Comparison of ENCODE assay signal across 9 mouse cellular contexts in genomic region chr7:49321124-49321531, GRCm38 (mm10).
DNase-seq lines count a peak whose midpoint lies in the region; ATAC-seq lines count a peak whose summit lies in the region.
"Had no signal": no experiment of that assay in that cellular context is flagged by ENCODE, and none has a peak within 500 bp of the region (broad histone marks: within the 10 kb centered on the region; RNA-seq: fewer than 3 reads in every experiment).

No protein-coding gene starts in this region.

- no peak overlapping the region for H3K9ac ChIP-seq in forebrain, embryonic 14.5 days (ENCODE audit: low read length)
- H3K9ac ChIP-seq in forebrain, embryonic 13.5 days = no peak overlapping the region
- H3K9ac ChIP-seq in midbrain, embryonic 14.5 days (replicated peaks; ENCODE audit: low read length) = no peak overlapping the region
- no peak overlapping the region for H3K9ac ChIP-seq in midbrain, embryonic 16.5 days (ENCODE audit: low read depth, low read length)
- H3K9ac ChIP-seq in limb, embryonic 12.5 days (replicated peaks) = no peak overlapping the region

- peak; percentile 44 for DNase-seq in forebrain, embryonic 14.5 days (ENCODE audit: low spot score)
- peak; percentile 65 for DNase-seq in midbrain, embryonic 14.5 days
- peak; percentile 9 to 10 for DNase-seq in spleen, postnatal 14 days (ENCODE audit: low spot score in 2 of 2)
- DNase-seq in layer of hippocampus, adult 9-10 months (ENCODE audit: low spot score) = no peak
- DNase-seq in layer of hippocampus, adult 9-11 months = no peak

- H3K4me1 ChIP-seq in forebrain, embryonic 14.5 days (ENCODE audit: control insufficient read depth, insufficient read depth, low read length) = no peaks in the 10 kb centered on the region
- peaks cover 5% of the 10 kb centered on the region for H3K4me1 ChIP-seq in forebrain, embryonic 13.5 days
- 0 out of 2 replicates have a peak, but pooled peaks cover 12% of the 10 kb centered on the region for H3K4me1 ChIP-seq in midbrain, embryonic 14.5 days (ENCODE audit: control insufficient read depth, insufficient read depth, low read length)
- H3K4me1 ChIP-seq in midbrain, embryonic 16.5 days (ENCODE audit: control insufficient read depth, insufficient read depth, low read length) = 0 out of 2 replicates have a peak, but pooled peaks cover 3% of the 10 kb centered on the region
- H3K4me1 ChIP-seq in limb, embryonic 12.5 days (replicated peaks) = peaks cover 22% of the 10 kb centered on the region

- 69% methylated on average over 8 of the region's 8 CpGs for WGBS in forebrain, embryonic 14.5 days
- 72% methylated on average over 8 of the region's 8 CpGs for WGBS in forebrain, embryonic 13.5 days
- 67% methylated on average over 8 of the region's 8 CpGs for WGBS in midbrain, embryonic 14.5 days
- WGBS in midbrain, embryonic 16.5 days = 69% methylated on average over 8 of the region's 8 CpGs
- WGBS in limb, embryonic 12.5 days = 72% methylated on average over 8 of the region's 8 CpGs

- H3K4me3 ChIP-seq in forebrain, embryonic 14.5 days (ENCODE audit: low read depth, low read length) = no peak overlapping the region
- no peak overlapping the region for H3K4me3 ChIP-seq in forebrain, embryonic 13.5 days
- H3K4me3 ChIP-seq in midbrain, embryonic 14.5 days (replicated peaks; ENCODE audit: low read depth, low read length) = no peak overlapping the region
- H3K4me3 ChIP-seq in midbrain, embryonic 16.5 days (ENCODE audit: low read depth, low read length) = no peak overlapping the region
- H3K4me3 ChIP-seq in limb, embryonic 12.5 days (replicated peaks) = no peak overlapping the region
- H3K4me3 ChIP-seq: myocyte had no signal

- H3K27me3 ChIP-seq in forebrain, embryonic 14.5 days (replicated peaks; ENCODE audit: control insufficient read depth, insufficient read depth, low read length) = no peaks in the 10 kb centered on the region
- no peaks in the 10 kb centered on the region for H3K27me3 ChIP-seq in forebrain, embryonic 13.5 days
- H3K27me3 ChIP-seq in midbrain, embryonic 14.5 days (ENCODE audit: control insufficient read depth, insufficient read depth, low read length) = no peaks in the 10 kb centered on the region
- no peaks in the 10 kb centered on the region for H3K27me3 ChIP-seq in midbrain, embryonic 16.5 days (ENCODE audit: control insufficient read depth, insufficient read depth, low read depth, low read length)
- no peaks in the 10 kb centered on the region; the same call in 1 of the 2 replicates for H3K27me3 ChIP-seq in limb, embryonic 12.5 days

- H3K9me3 ChIP-seq in forebrain, embryonic 14.5 days (replicated peaks; ENCODE audit: control insufficient read depth, low read length) = no peaks in the 10 kb centered on the region
- no peaks in the 10 kb centered on the region; the same call in 1 of the 2 replicates for H3K9me3 ChIP-seq in forebrain, embryonic 13.5 days (replicated peaks)
- H3K9me3 ChIP-seq in midbrain, embryonic 14.5 days (ENCODE audit: control insufficient read depth, low read length) = no peaks in the 10 kb centered on the region
- H3K9me3 ChIP-seq in midbrain, embryonic 16.5 days (replicated peaks; ENCODE audit: control insufficient read depth, low read length, poor library complexity, severe bottlenecking) = no peaks in the 10 kb centered on the region
- peaks cover 3% of the 10 kb centered on the region; the same call in 1 of the 2 replicates for H3K9me3 ChIP-seq in limb, embryonic 12.5 days

- no peak for ATAC-seq in forebrain, embryonic 14.5 days
- ATAC-seq in forebrain, embryonic 13.5 days = no peak
- ATAC-seq in midbrain, embryonic 14.5 days (ENCODE audit: low FRiP score, low TSS enrichment) = no peak
- ATAC-seq in midbrain, embryonic 16.5 days = no peak; the same call in 1 of the 2 replicates
- no peak for ATAC-seq in limb, embryonic 12.5 days (ENCODE audit: insufficient number of reproducible peaks, insufficient read depth, low FRiP score, low TSS enrichment, low read depth)

- H3K36me3 ChIP-seq in forebrain, embryonic 14.5 days (ENCODE audit: control insufficient read depth, insufficient read depth, low read length) = no peaks in the 10 kb centered on the region
- H3K36me3 ChIP-seq in forebrain, embryonic 13.5 days (ENCODE audit: poor library complexity, severe bottlenecking) = no peaks in the 10 kb centered on the region
- no peaks in the 10 kb centered on the region for H3K36me3 ChIP-seq in midbrain, embryonic 14.5 days (ENCODE audit: control insufficient read depth, insufficient read depth, low read length)
- no peaks in the 10 kb centered on the region for H3K36me3 ChIP-seq in midbrain, embryonic 16.5 days (ENCODE audit: control insufficient read depth, insufficient read depth, low read length)
- no peaks in the 10 kb centered on the region for H3K36me3 ChIP-seq in limb, embryonic 12.5 days

- no peak overlapping the region for H3K27ac ChIP-seq in forebrain, embryonic 14.5 days (ENCODE audit: low read depth, low read length)
- no peak overlapping the region for H3K27ac ChIP-seq in forebrain, embryonic 13.5 days
- H3K27ac ChIP-seq in midbrain, embryonic 14.5 days (replicated peaks; ENCODE audit: low read depth, low read length) = no peak overlapping the region
- H3K27ac ChIP-seq in midbrain, embryonic 16.5 days (ENCODE audit: low read length) = no peak overlapping the region
- 0 out of 2 replicates have a peak overlapping the region, but pooled peaks have one; percentile 25 for H3K27ac ChIP-seq in limb, embryonic 12.5 days

- H3K4me2 ChIP-seq in forebrain, embryonic 14.5 days (ENCODE audit: low read length) = no peak overlapping the region
- no peak overlapping the region for H3K4me2 ChIP-seq in forebrain, embryonic 13.5 days
- H3K4me2 ChIP-seq in midbrain, embryonic 14.5 days (ENCODE audit: low read length) = no peak overlapping the region
- H3K4me2 ChIP-seq in midbrain, embryonic 16.5 days (ENCODE audit: low read length) = no peak overlapping the region
- no peak overlapping the region for H3K4me2 ChIP-seq in limb, embryonic 12.5 days

Comparison
In these comparisons a context has a peak if more than half of its experiments do, and no peak if none do; other contexts are left out.
1. DNase-seq: peak in forebrain, embryonic 14.5 days (single experiment), midbrain, embryonic 14.5 days (single experiment) and spleen, postnatal 14 days (2 of 2); none in layer of hippocampus, adult 9-10 months (single experiment) and layer of hippocampus, adult 9-11 months (single experiment).